25 mouse cellular contexts compared by ENCODE assay signal in the genomic region with DNA sequence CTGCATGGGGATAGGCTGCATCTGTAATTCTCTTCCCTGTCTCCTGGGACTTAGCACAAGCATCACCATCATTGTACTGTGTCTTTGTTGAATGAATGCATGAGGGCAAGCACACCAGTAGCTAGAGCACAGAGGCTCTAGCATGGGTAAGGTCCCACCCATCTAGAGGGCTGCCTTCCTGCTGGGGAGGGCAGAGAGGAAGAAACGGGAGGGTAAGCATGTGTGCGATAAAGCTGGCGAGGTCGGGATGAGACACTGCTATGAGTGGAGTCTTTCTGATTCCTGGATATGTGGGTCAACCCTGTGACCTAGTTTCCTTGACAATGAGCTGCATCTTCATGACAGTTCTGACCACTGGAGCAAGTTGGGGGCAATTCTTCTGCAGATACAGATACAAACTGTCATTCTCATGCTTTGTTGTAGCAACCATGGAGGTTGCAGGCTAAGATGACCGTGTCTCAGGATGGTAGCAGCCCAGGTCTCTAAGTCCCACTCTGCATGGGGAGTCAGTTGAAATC.
DNase-seq lines count a peak whose midpoint lies in the region; ATAC-seq lines count a peak whose summit lies in the region.
"Had no signal": no experiment of that assay in that cellular context is flagged by ENCODE, and none has a peak within 500 bp of the region (broad histone marks: within the 10 kb centered on the region; RNA-seq: fewer than 3 reads in every experiment).

No protein-coding gene starts in this region.

- H3K27me3 ChIP-seq in hindbrain, embryonic 12.5 days, result no peaks in the 10 kb centered on the region
- no peaks in the 10 kb centered on the region for H3K27me3 ChIP-seq in hindbrain, embryonic 14.5 days (ENCODE audit: control insufficient read depth, insufficient read depth, low read length)
- H3K27me3 ChIP-seq in midbrain, embryonic 13.5 days, result no peaks in the 10 kb centered on the region
- H3K27me3 ChIP-seq in midbrain, embryonic 16.5 days (ENCODE audit: control insufficient read depth, insufficient read depth, low read depth, low read length), result no peaks in the 10 kb centered on the region
- H3K27me3 ChIP-seq: embryonic facial prominence, embryonic 12.5 days; embryonic facial prominence, embryonic 15.5 days; heart, embryonic 13.5 days; hindbrain, embryonic 13.5 days had no signal

- no peaks in the 10 kb centered on the region for H3K36me3 ChIP-seq in hindbrain, embryonic 12.5 days
- no peaks in the 10 kb centered on the region for H3K36me3 ChIP-seq in hindbrain, embryonic 14.5 days (replicated peaks; ENCODE audit: control insufficient read depth, insufficient read depth)
- H3K36me3 ChIP-seq in midbrain, embryonic 13.5 days, result no peaks in the 10 kb centered on the region
- no peaks in the 10 kb centered on the region for H3K36me3 ChIP-seq in midbrain, embryonic 16.5 days (ENCODE audit: control insufficient read depth, insufficient read depth, low read length)
- H3K36me3 ChIP-seq: embryonic facial prominence, embryonic 12.5 days; embryonic facial prominence, embryonic 15.5 days; heart, embryonic 10.5 days; heart, embryonic 13.5 days; hindbrain, embryonic 13.5 days had no signal

- no peak overlapping the region for H3K27ac ChIP-seq in hindbrain, embryonic 12.5 days
- no peak overlapping the region for H3K27ac ChIP-seq in hindbrain, embryonic 14.5 days
- peak overlapping the region; percentile 10; the same call in 1 of the 2 replicates for H3K27ac ChIP-seq in midbrain, embryonic 13.5 days
- no peak overlapping the region for H3K27ac ChIP-seq in midbrain, embryonic 16.5 days (ENCODE audit: low read length)
- H3K27ac ChIP-seq: embryonic facial prominence, embryonic 12.5 days; embryonic facial prominence, embryonic 15.5 days; gastrocnemius, adult 2 months; heart, embryonic 10.5 days; heart, embryonic 13.5 days had no signal

- WGBS in hindbrain, embryonic 12.5 days, result 86% methylated on average over 5 of the region's 5 CpGs
- 78% methylated on average over 5 of the region's 5 CpGs for WGBS in hindbrain, embryonic 14.5 days
- WGBS in midbrain, embryonic 13.5 days, result 79% methylated on average over 5 of the region's 5 CpGs
- WGBS in midbrain, embryonic 16.5 days, result 79% methylated on average over 5 of the region's 5 CpGs

- peaks cover 7% of the 10 kb centered on the region for H3K4me1 ChIP-seq in hindbrain, embryonic 12.5 days
- H3K4me1 ChIP-seq in hindbrain, embryonic 14.5 days (replicated peaks; ENCODE audit: control insufficient read depth, insufficient read depth, low read length), result peaks cover 16% of the 10 kb centered on the region
- H3K4me1 ChIP-seq in midbrain, embryonic 13.5 days (replicated peaks), result peaks cover 21% of the 10 kb centered on the region
- H3K4me1 ChIP-seq in midbrain, embryonic 16.5 days (ENCODE audit: control insufficient read depth, insufficient read depth, low read length), result peaks cover 8% of the 10 kb centered on the region
- H3K4me1 ChIP-seq: embryonic facial prominence, embryonic 12.5 days; embryonic facial prominence, embryonic 15.5 days; heart, embryonic 10.5 days; heart, embryonic 13.5 days had no signal

- no peak overlapping the region for H3K9ac ChIP-seq in hindbrain, embryonic 12.5 days
- no peak overlapping the region for H3K9ac ChIP-seq in hindbrain, embryonic 14.5 days
- H3K9ac ChIP-seq in midbrain, embryonic 13.5 days (replicated peaks), result no peak overlapping the region
- H3K9ac ChIP-seq in midbrain, embryonic 16.5 days (ENCODE audit: low read depth, low read length), result no peak overlapping the region
- H3K9ac ChIP-seq: embryonic facial prominence, embryonic 12.5 days; embryonic facial prominence, embryonic 15.5 days; forebrain, postnatal 0 days; heart, embryonic 13.5 days; hindbrain, embryonic 13.5 days had no signal

- no peak overlapping the region for H3K4me2 ChIP-seq in hindbrain, embryonic 12.5 days (replicated peaks)
- H3K4me2 ChIP-seq in hindbrain, embryonic 14.5 days (replicated peaks), result no peak overlapping the region
- H3K4me2 ChIP-seq in midbrain, embryonic 13.5 days (replicated peaks), result no peak overlapping the region
- no peak overlapping the region for H3K4me2 ChIP-seq in midbrain, embryonic 16.5 days (ENCODE audit: low read length)
- H3K4me2 ChIP-seq: embryonic facial prominence, embryonic 12.5 days; embryonic facial prominence, embryonic 15.5 days; heart, embryonic 13.5 days; hindbrain, embryonic 13.5 days had no signal

- no peak overlapping the region for H3K4me3 ChIP-seq in hindbrain, embryonic 12.5 days
- H3K4me3 ChIP-seq in hindbrain, embryonic 14.5 days (replicated peaks; ENCODE audit: low read length), result no peak overlapping the region
- no peak overlapping the region for H3K4me3 ChIP-seq in midbrain, embryonic 13.5 days (replicated peaks)
- H3K4me3 ChIP-seq in midbrain, embryonic 16.5 days (ENCODE audit: low read depth, low read length), result no peak overlapping the region
- H3K4me3 ChIP-seq: embryonic facial prominence, embryonic 12.5 days; embryonic facial prominence, embryonic 15.5 days; gastrocnemius, adult 2 months; heart, embryonic 10.5 days; heart, embryonic 13.5 days; hindbrain, embryonic 13.5 days had no signal

- H3K9me3 ChIP-seq in hindbrain, embryonic 12.5 days (replicated peaks), result no peaks in the 10 kb centered on the region
- H3K9me3 ChIP-seq in hindbrain, embryonic 14.5 days (ENCODE audit: control insufficient read depth, low read length), result no peaks in the 10 kb centered on the region
- no peaks in the 10 kb centered on the region for H3K9me3 ChIP-seq in midbrain, embryonic 13.5 days
- H3K9me3 ChIP-seq in midbrain, embryonic 16.5 days (replicated peaks; ENCODE audit: control insufficient read depth, low read length, poor library complexity, severe bottlenecking), result no peaks in the 10 kb centered on the region
- H3K9me3 ChIP-seq: embryonic facial prominence, embryonic 12.5 days; embryonic facial prominence, embryonic 15.5 days; heart, embryonic 10.5 days; heart, embryonic 13.5 days; hindbrain, embryonic 13.5 days had no signal

- no peak for DNase-seq in hindbrain, embryonic 14.5 days (ENCODE audit: low spot score)
- peak; percentile 90 for DNase-seq in retina, postnatal 1 day
- no peak for DNase-seq in spleen, adult 18-20 months
- DNase-seq: adrenal gland, adult 2 months; adrenal gland, postnatal 14 days; cerebellum, adult 11 months; cerebellum, adult 2 months; cerebellum, adult 9-11 months; cerebellum, postnatal 25 days; forebrain, postnatal 0 days; gastrocnemius, adult 2 months; gastrocnemius, postnatal 14 days; heart, adult 18-20 months; heart, postnatal 14 days; heart, postnatal 4 days had no signal

- peak; percentile 26; the same call in 1 of the 2 replicates for ATAC-seq in hindbrain, embryonic 12.5 days (ENCODE audit: low FRiP score)
- no peak for ATAC-seq in hindbrain, embryonic 14.5 days (ENCODE audit: low FRiP score)
- ATAC-seq in midbrain, embryonic 13.5 days, result 0 out of 2 replicates have a peak, but pooled peaks have one; percentile 43
- no peak for ATAC-seq in midbrain, embryonic 16.5 days
- ATAC-seq: CD4-positive, CD25-positive, alpha-beta regulatory T cell, adult 4 months; forebrain, embryonic 14.5 days; forebrain, postnatal 0 days had no signal

Comparison
In these comparisons a context has a peak if more than half of its experiments do, and no peak if none do; other contexts are left out.
1. ATAC-seq: peak in hindbrain, embryonic 12.5 days (single experiment) and midbrain, embryonic 13.5 days (single experiment); none in hindbrain, embryonic 14.5 days (single experiment) and midbrain, embryonic 16.5 days (single experiment).